Mouse (Mus musculus): ENCODE measurements around the gene Rundc3a.

GRCm38 (mm10) chr11:102444781-102445180, 51.6 kb downstream of the Rundc3a start:
- TF ChIP-seq POLR2A (IDR thresholded peaks at IDR 0.05; ENCODE audit: control insufficient read depth, low read depth, low read length) (no peak), CTCF (IDR thresholded peaks at IDR 0.05; ENCODE audit: control insufficient read depth, insufficient read depth, insufficient replicate concordance, low read depth, low read length) (no peak)
